Mouse (Mus musculus) skeletal muscle tissue, adult 2 months (tissue): Measurements from ENCODE around the gene C530025M09Rik.

Experiments used
- DNase-seq: peaks from one replicate; pipeline ENCODE4 v3.0.0-alpha.2; 2012; ENCODE audit warnings: low read depth, low spot score

C530025M09Rik gene

GRCm38 (mm10) chr2:149830536-149831458, at the start of gene C530025M09Rik:
Gene C530025M09Rik, minus strand, starts transcription at chr2:149831213.
- DNase-seq: no peak

- DNase-seq: no peak
Measured at GRCm38 (mm10) chr2:149877954-149878353, 46.9 kb upstream of the C530025M09Rik start.

- DNase-seq: no peak
Measured at GRCm38 (mm10) chr2:149873346-149873745, 42.3 kb upstream of the C530025M09Rik start.

- no peak for DNase-seq
Measured at GRCm38 (mm10) chr2:149872496-149872895, 41.5 kb upstream of the C530025M09Rik start.

- DNase-seq: no peak
Measured at GRCm38 (mm10) chr2:149870496-149870895, 39.5 kb upstream of the C530025M09Rik start.

- no peak for DNase-seq
Measured at GRCm38 (mm10) chr2:149865914-149866435, 35.0 kb upstream of the C530025M09Rik start.

- no peak for DNase-seq
Measured at GRCm38 (mm10) chr2:149861002-149861401, 30.0 kb upstream of the C530025M09Rik start.

GRCm38 (mm10) chr2:149848778-149849177, 17.8 kb upstream of the C530025M09Rik start:
- DNase-seq: no peak

- DNase-seq: no peak
Measured at GRCm38 (mm10) chr2:149844575-149844974, 13.6 kb upstream of the C530025M09Rik start.

GRCm38 (mm10) chr2:149839666-149840065, 8.7 kb upstream of the C530025M09Rik start:
- DNase-seq: no peak

- DNase-seq: no peak
Measured at GRCm38 (mm10) chr2:149836471-149837135, 5.6 kb upstream of the C530025M09Rik start.

GRCm38 (mm10) chr2:149835091-149835490, 4.1 kb upstream of the C530025M09Rik start:
- no peak for DNase-seq

- no peak for DNase-seq
Measured at GRCm38 (mm10) chr2:149832301-149832700, 1.3 kb upstream of the C530025M09Rik start.

GRCm38 (mm10) chr2:149831459-149832245, 639 bp upstream of the C530025M09Rik start:
- DNase-seq: no peak

GRCm38 (mm10) chr2:149829955-149830535, 968 bp downstream of the C530025M09Rik start:
- DNase-seq: no peak

- no peak for DNase-seq
Measured at GRCm38 (mm10) chr2:149828911-149829310, 2.1 kb downstream of the C530025M09Rik start, which contains the start of gene Syndig1. Gene Syndig1, plus strand, starts transcription at chr2:149829211.

GRCm38 (mm10) chr2:149820201-149820600, 10.8 kb downstream of the C530025M09Rik start:
- DNase-seq: no peak

GRCm38 (mm10) chr2:149819751-149820150, 11.3 kb downstream of the C530025M09Rik start:
- no peak for DNase-seq

- no peak for DNase-seq
Measured at GRCm38 (mm10) chr2:149818395-149818794, 12.6 kb downstream of the C530025M09Rik start.

- no peak for DNase-seq
Measured at GRCm38 (mm10) chr2:149812899-149813298, 18.1 kb downstream of the C530025M09Rik start.

GRCm38 (mm10) chr2:149805256-149805655, 25.8 kb downstream of the C530025M09Rik start:
- DNase-seq: no peak
